Mouse (Mus musculus): ENCODE data around the gene Smap1.

Gene Smap1

GRCm38 (mm10) chr1:23920275-23920674 is 1.8 kb downstream of the Smap1 start:
- no peak for DNase-seq (ENCODE audit: low read depth, low spot score)

- no peak for DNase-seq (ENCODE audit: low read depth, low spot score)
Measured at GRCm38 (mm10) chr1:23919086-23919485, 3.0 kb downstream of the Smap1 start.

- DNase-seq (ENCODE audit: low read depth, low spot score) = no peak
Measured at GRCm38 (mm10) chr1:23915483-23915882, 6.6 kb downstream of the Smap1 start.

GRCm38 (mm10) chr1:23912988-23913387 is 9.1 kb downstream of the Smap1 start:
- DNase-seq (ENCODE audit: low read depth, low spot score) = no peak

- DNase-seq (ENCODE audit: low read depth, low spot score) = no peak
Measured at GRCm38 (mm10) chr1:23906082-23906481, 16.0 kb downstream of the Smap1 start.

- no peak for DNase-seq (ENCODE audit: low read depth, low spot score)
Measured at GRCm38 (mm10) chr1:23903340-23903739, 18.8 kb downstream of the Smap1 start.

- DNase-seq (ENCODE audit: low read depth, low spot score) = no peak
Measured at GRCm38 (mm10) chr1:23902736-23903135, 19.4 kb downstream of the Smap1 start.

- DNase-seq (ENCODE audit: low read depth, low spot score) = peak; percentile 75
Measured at GRCm38 (mm10) chr1:23899647-23900020, 22.5 kb downstream of the Smap1 start.

GRCm38 (mm10) chr1:23899020-23899646 is 23.0 kb downstream of the Smap1 start:
- no peak for DNase-seq (ENCODE audit: low read depth, low spot score)

- no peak for DNase-seq (ENCODE audit: low read depth, low spot score)
Measured at GRCm38 (mm10) chr1:23892072-23892471, 30.0 kb downstream of the Smap1 start.

- DNase-seq (ENCODE audit: low read depth, low spot score) = no peak
Measured at GRCm38 (mm10) chr1:23884914-23885313, 37.2 kb downstream of the Smap1 start.

- DNase-seq (ENCODE audit: low read depth, low spot score) = no peak
Measured at GRCm38 (mm10) chr1:23884087-23884668, 37.9 kb downstream of the Smap1 start.

- no peak for DNase-seq (ENCODE audit: low read depth, low spot score)
Measured at GRCm38 (mm10) chr1:23882681-23883080, 39.4 kb downstream of the Smap1 start.

- DNase-seq (ENCODE audit: low read depth, low spot score) = no peak
Measured at GRCm38 (mm10) chr1:23872194-23872593, 49.9 kb downstream of the Smap1 start.

- no peak for DNase-seq (ENCODE audit: low read depth, low spot score)
Measured at GRCm38 (mm10) chr1:23867350-23867862, 54.7 kb downstream of the Smap1 start.

- DNase-seq (ENCODE audit: low read depth, low spot score) = no peak
Measured at GRCm38 (mm10) chr1:23865566-23865965, 56.6 kb downstream of the Smap1 start.

- DNase-seq (ENCODE audit: low read depth, low spot score) = no peak
Measured at GRCm38 (mm10) chr1:23860944-23861343, 61.2 kb downstream of the Smap1 start.

GRCm38 (mm10) chr1:23855623-23856022 is 66.5 kb downstream of the Smap1 start:
- no peak for DNase-seq (ENCODE audit: low read depth, low spot score)

GRCm38 (mm10) chr1:23846044-23846680 is 76.0 kb downstream of the Smap1 start:
- no peak for DNase-seq (ENCODE audit: low read depth, low spot score)

GRCm38 (mm10) chr1:23845007-23845406 is 77.1 kb downstream of the Smap1 start:
- DNase-seq (ENCODE audit: low read depth, low spot score) = no peak

- DNase-seq (ENCODE audit: low read depth, low spot score) = no peak
Measured at GRCm38 (mm10) chr1:23843790-23844189, 78.3 kb downstream of the Smap1 start.

- no peak for DNase-seq (ENCODE audit: low read depth, low spot score)
Measured at GRCm38 (mm10) chr1:23842629-23843028, 79.5 kb downstream of the Smap1 start.

- no peak for DNase-seq (ENCODE audit: low read depth, low spot score)
Measured at GRCm38 (mm10) chr1:23840924-23841323, 81.2 kb downstream of the Smap1 start.
